Mouse (Mus musculus) adrenal gland (tissue): ENCODE measurements around the gene Tmem253.
"Not testable (repeated sequence)": the region's sequence is repeated elsewhere in the genome, so short reads cannot be mapped to it uniquely, and the experiment has no call there.

Experiments
- intact Hi-C: fragments of 180-260 bp; cut with DNase I; formaldehyde crosslinking; loops from one replicate; pipeline ENCODE4 v1.15.1; 2025

The Tmem253 gene

DNA sequence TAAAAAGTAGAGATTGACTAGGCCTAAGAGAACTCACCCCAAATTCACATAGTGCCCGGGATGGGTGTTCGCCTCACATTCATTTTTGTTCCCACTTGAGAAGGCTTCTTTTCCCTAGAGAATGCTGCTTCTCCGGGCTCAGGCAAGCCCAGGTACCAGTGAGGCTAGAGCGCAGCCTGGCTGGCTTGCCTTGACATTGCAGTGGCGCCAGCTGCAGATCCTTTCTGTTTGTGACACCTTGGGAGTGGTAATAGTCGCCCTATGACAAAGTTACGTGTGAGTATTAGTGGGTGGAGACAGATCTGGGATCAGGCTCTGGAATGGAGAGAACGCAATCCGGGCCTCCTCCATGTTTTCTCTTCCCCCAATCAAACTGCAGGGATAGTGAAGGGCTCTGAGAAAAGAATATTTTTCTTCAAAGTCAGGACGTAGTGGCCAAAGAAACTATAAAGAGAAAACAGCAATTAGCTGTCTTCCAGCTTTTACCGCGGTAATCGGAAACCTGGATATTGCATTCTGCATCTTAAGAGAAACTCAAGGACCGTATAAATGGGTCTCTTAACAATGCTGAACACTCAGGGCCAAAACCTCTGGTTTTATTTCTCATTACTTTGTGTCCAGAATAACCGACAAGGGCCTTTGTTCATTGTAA lies 5.2 kb downstream of the Tmem253 start, which contains the start of gene Zfp219:
Gene Zfp219, minus strand, starts transcription at position 248 of the 652 bp plus-strand sequence.
- intact Hi-C loops: loop anchor here (5.0 kb wide), 2 partner anchors 62 to 82 kb away; partner anchors contain the start of gene Hnrnpc

DNA sequence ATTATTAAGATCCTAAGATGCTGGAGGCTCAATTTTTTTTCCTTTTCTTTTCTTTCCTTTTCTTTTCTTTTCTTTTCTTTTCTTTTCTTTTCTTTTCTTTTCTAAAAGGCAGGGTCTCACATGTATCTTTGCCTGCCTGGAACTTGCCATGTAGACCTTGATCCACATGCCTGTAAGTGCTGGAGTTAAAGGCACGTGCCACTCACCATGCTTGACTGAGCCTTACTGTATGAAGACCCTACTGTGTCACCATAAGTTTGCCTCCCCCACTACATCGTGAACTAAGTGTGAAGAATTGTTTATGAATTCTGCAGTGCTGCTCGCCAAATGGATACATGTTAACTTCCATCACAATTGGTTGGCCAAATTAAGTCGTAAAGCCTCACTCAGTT lies 5.7 kb downstream of the Tmem253 start:
- intact Hi-C loops: loop anchor here (5.0 kb wide), 2 partner anchors 61 to 81 kb away; partner anchors contain the start of gene Hnrnpc

GRCm38 (mm10) chr14:52021568-52022212 lies 6.2 kb downstream of the Tmem253 start:
- intact Hi-C loops: loop anchor here (5.0 kb wide), 2 partner anchors 61 to 81 kb away; partner anchors contain the start of gene Hnrnpc

GRCm38 (mm10) chr14:52022244-52022708 lies 6.8 kb downstream of the Tmem253 start:
- intact Hi-C loops: loop anchor here (5.0 kb wide), 2 partner anchors 60 to 80 kb away; partner anchors contain the start of gene Hnrnpc

- intact Hi-C loops: loop anchor here (5.0 kb wide), 2 partner anchors 59 to 79 kb away; partner anchors contain the start of gene Hnrnpc
These were observed 7.4 kb downstream of the Tmem253 start for GRCm38 (mm10) chr14:52022709-52023459.

DNA sequence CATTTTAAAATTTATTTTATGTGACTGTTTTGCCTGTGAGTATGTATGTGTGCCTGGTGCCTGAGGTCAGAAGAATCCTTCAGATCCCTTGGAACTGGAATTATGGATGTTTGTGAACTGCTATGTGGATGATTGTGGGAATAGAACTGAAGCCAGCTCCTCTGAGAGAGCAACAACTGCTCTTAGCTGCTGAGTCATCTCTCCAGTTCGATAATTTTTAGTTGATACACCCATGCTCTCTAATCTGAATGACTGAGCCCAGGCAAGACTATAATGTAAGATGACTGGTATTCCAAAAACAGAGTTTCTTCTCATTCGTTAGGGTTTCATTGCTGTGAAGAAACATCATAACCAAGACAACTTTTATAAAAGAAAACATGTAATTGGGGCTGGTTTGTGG lies 8.7 kb downstream of the Tmem253 start:
- intact Hi-C loops: loop anchor here (5.0 kb wide), 2 partner anchors 58 to 78 kb away; partner anchors contain the start of gene Hnrnpc

DNA sequence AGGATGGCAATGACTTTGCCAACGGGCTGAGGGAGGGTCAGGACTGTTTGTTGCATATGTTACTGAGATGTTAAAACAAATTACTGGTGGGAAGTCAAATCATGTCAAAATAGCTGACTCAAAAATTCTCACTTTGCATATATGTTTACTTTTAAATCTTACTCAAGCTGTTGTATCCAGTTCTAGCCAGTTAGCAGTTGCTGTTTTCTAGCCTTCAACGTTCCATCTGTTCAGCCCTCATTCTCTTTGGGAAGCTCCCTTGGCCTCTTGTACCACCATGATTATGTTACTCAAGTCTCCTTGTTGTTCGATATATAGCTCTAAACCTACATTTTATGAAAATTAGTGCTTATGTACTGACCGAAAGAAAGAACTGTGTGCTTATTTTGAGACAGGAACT lies 10.9 kb downstream of the Tmem253 start:
- intact Hi-C loops: no loop called here

- intact Hi-C loops: no loop called here
These were observed 20.5 kb downstream of the Tmem253 start for GRCm38 (mm10) chr14:52035926-52036325.

DNA sequence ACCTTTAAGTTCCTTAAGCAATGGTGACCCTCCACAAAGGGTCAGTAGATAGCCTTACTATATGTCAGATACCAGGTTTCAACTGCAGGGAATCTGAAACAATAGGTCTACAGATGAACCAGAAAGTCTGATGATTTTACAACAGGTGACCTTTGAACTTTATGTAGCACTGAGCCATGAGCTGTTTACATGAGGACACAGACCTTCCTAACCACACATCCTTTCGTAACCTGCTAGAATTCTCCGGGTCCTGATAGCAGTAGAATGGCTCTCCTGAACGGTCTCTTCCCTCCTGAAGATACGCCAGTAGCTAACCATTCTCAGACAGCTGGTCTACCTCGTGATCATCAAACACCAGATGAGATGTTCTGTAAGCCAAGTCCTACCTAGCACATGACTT lies 23.9 kb downstream of the Tmem253 start:
- intact Hi-C loops: no loop called here

DNA sequence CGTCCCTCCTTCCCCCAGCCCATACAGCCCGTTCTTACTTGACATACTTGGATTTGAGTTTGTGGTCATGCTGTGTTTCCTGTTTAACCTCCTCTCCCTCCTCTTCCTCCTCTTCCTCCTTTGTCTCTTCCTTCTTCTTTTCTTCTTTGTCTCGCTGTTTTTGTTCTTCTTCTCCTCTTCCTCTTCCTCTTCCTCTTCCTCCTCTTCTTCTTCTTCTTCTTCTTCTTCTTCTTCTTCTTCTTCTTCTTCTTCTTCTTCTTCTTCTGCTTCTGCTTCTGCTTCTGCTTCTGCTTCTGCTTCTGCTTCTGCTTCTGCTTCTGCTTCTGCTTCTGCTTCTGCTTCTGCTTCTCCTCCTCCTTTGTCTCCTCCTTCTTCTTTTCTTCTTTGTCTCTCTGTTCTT lies 26.9 kb downstream of the Tmem253 start, which contains the start of gene Olfr221:
Gene Olfr221, minus strand, starts transcription at position 101 of the 400 bp plus-strand sequence.
- intact Hi-C loops: not testable (repeated sequence)

DNA sequence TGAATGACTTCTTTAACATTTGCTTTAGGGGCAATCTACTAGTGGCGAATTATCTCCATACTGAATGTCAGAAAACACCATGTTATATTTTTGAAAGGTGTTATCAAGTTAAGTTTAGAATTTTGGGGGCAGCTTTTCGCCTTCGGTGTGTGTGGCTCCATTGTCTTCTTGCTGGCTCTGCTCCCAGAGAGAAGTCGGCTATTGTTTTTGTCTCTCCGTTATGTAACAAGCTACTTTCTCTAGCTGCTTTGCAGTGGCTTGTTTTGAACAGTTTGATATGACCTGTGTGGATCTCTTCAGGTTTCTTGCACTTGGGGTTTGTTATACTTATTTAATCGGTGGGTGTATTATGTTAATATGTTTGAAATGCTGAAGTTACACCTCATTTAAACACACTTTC lies 28.0 kb downstream of the Tmem253 start:
- intact Hi-C loops: no loop called here

- intact Hi-C loops: no loop called here
These were observed 29.6 kb downstream of the Tmem253 start for GRCm38 (mm10) chr14:52044901-52045678.

DNA sequence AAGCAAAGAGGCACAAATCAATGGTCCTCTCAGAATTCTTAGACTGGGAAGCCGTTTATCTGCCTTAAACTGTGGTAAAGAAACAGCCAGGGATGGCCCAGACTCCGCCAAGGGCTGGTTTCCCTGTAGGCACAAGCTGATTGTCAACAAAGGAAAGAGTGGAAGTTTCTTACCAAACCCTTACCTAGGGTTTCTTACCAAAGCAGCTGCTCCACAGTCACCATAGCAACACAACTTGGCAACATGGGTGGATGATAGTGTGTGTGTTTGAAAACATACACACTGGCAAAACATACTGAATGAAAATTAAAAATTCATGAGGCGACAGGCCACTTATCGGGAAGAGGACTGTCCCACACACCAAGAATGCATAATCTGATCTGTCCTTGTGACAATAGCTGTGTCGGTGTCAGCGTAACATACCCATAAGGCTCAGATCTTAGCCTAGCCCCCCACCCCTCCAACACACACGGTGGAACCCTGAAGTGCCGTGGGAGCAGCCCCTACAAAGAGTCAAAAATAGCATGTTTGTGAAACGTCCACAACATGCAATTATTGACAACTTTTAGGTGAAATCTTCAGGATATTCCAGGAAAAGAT lies 30.6 kb downstream of the Tmem253 start:
- intact Hi-C loops: no loop called here

DNA sequence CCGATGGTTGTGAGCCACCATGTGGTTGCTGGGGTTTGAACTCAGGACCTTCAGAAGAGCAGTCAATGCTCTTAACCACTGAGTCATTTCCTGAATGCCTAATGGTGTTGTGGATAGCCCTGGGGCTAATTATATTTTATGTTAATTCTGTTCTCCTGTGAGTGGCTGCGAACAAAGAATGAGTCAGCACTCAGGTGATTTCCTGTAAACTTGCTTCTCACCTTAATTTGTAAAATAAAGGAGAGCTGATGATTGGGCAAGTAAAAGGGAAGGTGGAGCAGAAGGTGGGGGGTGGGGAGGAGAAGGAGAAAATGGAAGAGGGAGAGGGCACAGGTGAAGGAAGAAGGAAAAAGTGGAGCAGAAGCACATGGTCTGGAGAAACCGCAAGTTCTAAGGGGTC lies 37.3 kb downstream of the Tmem253 start:
- intact Hi-C loops: not testable (repeated sequence)

GRCm38 (mm10) chr14:52059982-52060381 lies 44.5 kb downstream of the Tmem253 start:
- intact Hi-C loops: no loop called here

- intact Hi-C loops: no loop called here
These were observed 45.3 kb downstream of the Tmem253 start for GRCm38 (mm10) chr14:52060800-52061199.

GRCm38 (mm10) chr14:52061798-52062197 lies 46.3 kb downstream of the Tmem253 start:
- intact Hi-C loops: no loop called here

DNA sequence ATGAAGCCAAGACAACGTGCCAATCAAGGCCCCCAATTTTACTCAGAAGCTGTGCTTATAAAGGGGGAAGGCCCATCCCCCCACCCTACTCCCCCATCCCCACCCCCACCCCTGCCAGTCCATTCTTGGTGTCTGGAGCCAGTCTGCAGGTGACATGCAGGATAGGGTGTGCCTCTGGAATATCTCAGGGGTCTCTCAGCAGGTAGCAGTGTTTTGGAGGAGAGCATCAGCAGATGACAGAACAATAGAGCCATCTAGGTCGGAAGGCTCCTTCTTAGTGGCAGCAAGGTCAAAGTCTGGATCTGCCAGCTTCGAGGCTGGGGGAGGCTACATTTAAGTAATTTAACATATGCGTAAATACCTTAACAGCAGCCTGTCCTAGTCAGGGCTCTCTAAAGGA lies 50.7 kb downstream of the Tmem253 start:
- intact Hi-C loops: no loop called here
